Mouse (Mus musculus) WW6 (cell line): Measurements from ENCODE around the gene Pnpla2.

Source experiments
- DNase-seq: peaks from one replicate; pipeline ENCODE4 v3.0.0-alpha.2; 2013; ENCODE audit warnings: low read depth, low spot score

Gene Pnpla2

DNA sequence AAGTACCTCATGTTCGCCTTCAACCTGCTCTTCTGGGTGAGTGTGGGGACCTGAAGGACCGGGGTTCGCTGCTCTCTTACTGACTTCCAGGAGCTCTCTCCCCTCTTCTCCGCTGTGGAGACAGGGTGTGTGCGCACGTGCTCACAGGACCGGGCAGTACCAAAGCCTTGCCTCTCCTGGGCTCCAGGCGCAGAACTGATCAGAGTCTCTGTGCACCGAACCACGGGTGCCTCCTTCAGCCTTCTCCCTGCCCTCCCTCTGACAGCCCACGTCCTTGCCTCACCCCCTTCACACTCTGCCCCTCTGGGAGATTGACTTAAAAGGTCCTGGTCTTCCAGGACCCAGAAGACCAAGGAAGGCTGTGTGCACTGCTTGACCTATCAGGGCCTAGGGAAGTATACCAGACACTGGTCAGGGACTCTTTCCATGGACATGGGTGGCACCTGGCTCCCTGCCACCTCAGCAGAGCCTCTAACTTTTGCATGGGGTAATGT lies 27.6 kb downstream of the Pnpla2 start:
- no peak for DNase-seq

GRCm38 (mm10) chr7:141483114-141483653 lies 28.2 kb downstream of the Pnpla2 start:
- no peak for DNase-seq

DNA sequence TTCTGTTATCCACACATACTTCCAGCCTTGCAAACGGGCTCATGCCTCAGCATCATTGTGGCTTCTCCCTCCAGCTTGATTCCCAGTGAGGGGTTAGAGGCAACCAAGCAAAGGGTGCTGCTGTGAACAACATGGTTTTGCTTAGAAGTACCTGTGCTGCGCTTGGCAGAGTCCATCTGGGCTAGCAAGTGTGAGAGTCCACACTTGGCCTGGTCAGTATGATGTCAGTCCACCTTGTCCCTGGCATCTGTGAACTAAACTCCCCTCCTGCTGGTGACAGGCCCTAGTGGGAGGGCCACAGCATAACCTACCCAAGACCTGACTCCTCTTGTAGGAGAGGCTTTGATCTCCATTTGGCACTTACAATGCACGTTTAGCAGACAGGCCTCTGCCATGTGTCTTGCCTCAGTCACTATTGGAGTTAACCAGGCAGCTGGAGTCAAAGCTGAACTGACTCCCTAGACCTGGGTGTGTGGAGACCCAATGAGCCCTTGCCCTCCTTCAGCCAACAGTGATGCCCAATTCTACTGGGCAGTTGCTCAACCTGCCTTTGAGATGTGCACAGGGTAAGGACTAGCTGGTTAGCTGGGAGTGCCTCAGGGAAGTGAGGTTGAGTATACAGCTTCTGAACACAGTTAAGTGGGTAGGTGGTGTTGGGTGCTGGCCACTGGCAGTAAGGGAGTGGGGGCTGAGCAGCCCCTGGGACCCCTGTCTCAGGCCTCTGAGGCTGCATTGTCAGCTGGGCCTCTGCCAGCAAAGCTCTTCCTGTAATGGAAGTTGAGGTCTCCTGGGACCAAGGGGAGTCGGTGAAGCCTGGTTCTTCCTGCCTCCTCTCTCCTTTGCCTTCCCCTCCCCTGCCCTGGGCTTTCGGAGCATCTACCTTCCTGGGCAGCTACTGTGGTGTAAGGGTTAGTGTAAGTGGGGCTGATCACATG lies 29.5 kb downstream of the Pnpla2 start:
- no peak for DNase-seq

GRCm38 (mm10) chr7:141485186-141485585 lies 30.2 kb downstream of the Pnpla2 start:
- no peak for DNase-seq

DNA sequence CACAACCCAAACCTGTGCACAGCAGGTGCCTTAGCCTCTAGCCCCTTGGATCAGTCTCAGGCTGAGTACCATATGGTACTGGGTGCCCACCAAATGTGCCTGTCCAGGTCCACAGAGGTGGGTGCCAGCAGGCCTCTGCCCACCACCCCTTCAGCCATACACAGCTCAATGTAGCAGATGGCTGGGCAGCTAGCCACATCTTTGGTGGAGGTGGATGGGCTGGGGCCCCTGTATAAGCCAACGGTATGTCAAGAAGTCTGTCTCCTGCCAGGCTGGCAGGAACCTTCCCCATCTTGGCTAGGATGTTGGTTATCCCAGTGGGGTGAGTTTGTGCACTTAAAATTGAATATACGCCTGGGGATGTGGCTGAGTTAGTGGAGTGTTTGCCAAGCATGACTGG lies 30.6 kb downstream of the Pnpla2 start:
- DNase-seq, result no peak

GRCm38 (mm10) chr7:141486239-141486638 lies 31.2 kb downstream of the Pnpla2 start:
- DNase-seq, result no peak

DNA sequence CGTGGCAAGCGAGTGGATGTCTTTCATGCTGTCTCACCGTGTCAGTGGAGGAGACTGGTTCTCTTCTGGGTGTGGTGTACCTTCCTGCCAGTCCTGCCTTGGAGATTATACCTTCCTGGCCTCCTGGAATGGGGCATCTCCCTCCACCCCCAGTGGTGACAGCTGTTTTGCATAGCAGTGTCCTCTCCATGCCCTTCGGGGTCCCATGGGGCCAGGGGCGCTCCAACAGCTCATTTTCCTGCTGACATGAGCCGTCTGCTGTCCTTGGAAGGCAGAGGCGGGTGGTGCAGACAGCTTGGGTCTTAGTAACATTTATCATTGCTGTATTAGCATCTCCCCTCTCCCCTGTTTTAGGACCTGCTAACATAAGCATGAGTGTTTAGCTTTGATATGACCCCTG lies 32.1 kb downstream of the Pnpla2 start:
- DNase-seq, result no peak

DNA sequence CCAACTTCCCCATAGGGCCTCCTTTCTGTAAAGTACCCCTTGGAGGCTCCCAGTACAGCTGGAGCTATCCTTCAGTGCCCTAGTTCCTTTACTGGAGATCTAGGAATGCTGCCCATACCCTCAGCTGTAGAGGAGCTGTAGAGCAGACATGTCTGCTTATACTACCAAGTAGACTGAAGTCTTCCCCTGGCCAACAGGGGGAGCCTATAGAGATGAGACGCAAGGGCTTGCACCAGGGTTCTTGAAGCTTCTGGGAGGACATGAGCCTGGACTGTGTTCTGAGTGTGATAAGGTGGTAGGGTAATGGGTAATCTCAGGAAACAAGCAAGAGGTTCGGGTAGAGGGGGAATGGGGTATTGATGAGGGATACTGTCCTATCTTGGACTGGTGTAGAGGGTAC lies 36.2 kb downstream of the Pnpla2 start:
- no peak for DNase-seq

DNA sequence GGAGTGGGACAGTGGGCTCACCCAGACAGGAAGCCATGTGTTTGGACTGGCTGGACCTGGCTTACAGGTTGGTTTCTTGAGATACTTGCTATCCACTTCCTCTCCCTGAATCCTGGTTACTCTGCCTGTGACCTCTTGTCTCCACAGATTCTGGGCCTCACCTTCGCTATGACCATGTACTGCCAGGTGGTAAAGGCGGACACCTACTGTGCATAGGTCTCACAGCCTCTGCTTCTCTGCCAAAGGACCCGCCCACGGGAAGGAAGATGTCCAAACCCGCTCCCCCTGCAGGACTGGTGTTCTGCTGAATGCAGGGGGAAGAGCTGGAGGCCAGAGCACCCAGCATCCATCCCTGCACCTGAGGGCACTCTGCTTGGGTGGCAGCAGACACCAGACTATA lies 37.7 kb downstream of the Pnpla2 start:
- no peak for DNase-seq

DNA sequence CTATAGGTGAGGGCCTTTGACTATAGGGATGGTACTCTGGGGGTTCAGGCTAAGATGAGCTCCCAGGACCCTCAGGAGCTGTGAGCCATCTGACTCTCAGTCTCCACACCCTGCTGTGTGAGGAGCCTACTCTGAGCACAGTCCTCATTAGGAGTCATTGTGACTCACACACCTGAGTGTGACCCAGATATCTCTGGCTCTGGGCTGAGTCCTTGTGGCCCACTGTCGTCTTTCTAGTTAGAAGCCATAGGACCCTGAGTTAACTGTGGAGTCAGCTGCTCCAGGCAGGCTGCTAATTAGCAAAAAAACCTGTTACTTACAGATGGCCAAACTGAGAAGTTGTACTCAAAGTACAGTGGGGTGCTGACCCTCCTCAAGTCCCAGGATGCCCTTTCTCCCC lies 38.7 kb downstream of the Pnpla2 start:
- DNase-seq, result no peak

DNA sequence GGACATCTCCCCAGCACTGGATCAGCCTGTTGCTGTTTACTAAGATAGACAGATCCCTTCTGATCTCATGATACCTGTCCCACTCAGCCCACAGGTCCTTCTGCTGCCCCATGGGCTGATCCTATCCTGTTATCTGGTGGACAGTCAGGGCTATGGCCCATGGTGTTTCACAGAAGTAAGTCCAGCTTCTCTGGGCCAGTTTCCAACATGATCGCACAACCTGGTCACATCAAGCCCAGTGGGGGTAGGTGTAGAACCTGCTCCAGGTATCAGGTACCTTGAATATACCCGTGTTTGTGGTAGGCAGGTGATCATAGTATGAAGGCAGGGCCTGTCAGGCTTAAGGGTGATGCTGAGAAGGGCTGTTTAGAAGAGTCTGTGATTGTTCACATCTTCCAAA lies 40.4 kb downstream of the Pnpla2 start:
- no peak for DNase-seq

DNA sequence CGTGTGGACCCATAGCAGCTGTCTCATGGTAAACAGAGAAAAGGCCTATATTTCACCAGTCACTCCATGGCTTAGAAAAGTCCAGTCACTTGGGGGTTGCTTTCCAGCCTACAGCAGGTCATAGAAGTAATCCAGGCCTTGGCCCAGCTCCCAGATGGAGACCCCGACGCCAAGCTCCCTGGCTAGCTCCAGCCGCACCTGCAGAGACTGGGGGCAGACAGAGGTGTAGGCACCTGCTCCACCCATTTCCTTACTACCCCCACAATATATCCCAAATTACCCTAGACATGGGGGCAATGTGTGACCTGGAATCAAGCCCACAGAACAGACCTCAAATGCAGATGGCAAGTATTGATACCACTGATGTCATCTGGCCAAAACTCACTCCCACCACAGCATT lies 40.9 kb downstream of the Pnpla2 start:
- DNase-seq, result no peak

- DNase-seq, result no peak
Measured at GRCm38 (mm10) chr7:141497600-141497999, 42.6 kb downstream of the Pnpla2 start.

DNA sequence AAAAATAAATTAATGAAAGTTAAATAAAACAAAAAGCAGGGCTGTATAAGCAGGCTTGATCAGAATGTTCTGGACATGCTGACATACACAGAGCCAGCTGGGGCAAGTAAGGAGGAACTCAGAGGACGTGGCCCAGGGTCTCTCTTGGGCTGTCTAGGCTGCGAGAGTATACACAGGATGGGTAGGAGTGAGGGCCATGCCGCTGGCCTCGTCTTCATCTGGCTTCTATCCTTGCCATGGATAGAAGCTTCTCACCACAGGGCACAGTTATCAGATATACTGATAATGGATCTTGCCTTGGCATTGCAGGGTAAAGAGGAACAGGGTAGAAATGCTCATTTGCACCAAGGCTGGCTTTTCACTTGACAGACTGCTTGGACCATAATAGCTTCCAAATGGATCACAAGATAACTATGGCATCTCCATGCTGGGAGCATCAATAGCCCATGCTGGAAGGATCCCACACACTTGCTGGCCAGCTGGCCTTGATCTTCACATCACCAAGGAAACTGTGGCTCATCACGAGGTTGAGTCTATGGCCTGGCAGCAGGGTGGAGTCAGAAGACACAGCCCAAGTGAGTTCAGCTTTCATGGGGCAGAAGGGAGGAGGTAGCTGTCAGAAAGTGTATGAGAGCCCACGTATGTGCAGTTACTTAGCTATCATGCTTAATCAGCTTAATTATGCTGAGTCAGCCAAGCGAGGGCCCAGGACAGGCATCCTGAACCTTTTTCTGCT lies 47.0 kb downstream of the Pnpla2 start:
- DNase-seq, result no peak

- no peak for DNase-seq
Measured at GRCm38 (mm10) chr7:141502556-141502905, 47.5 kb downstream of the Pnpla2 start.

DNA sequence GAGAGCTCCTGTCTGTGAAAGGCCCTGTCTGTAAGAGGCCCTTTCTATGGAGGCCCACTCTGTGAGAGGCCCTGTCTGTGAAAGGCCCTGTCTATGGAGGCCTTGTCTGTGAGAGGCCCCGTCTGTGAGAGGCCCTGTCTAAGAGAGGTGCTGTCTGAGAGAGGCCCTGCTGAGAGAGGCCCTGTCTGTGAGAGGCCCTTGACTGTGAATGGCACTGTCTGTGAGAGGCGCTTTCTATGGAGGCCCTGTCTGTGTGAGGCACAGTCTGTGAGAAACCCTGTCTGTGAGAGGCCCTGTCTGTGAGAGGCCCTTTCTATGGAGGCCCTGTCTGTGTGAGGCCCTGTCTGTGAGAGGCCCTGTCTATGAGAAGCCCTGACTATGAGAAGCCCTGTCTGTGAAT lies 51.3 kb downstream of the Pnpla2 start:
- no peak for DNase-seq

GRCm38 (mm10) chr7:141508160-141508559 lies 53.2 kb downstream of the Pnpla2 start:
- DNase-seq, result no peak

GRCm38 (mm10) chr7:141510196-141510595 lies 55.2 kb downstream of the Pnpla2 start:
- DNase-seq, result no peak
